Mouse (Mus musculus) layer of hippocampus, adult 9-11 months (tissue): Measurements from ENCODE around the gene Chmp5.
"Not testable (repeated sequence)": the region's sequence is repeated elsewhere in the genome, so short reads cannot be mapped to it uniquely, and the experiment has no call there.

Experiments used
- DNase-seq: peaks from one replicate; pipeline ENCODE4 v3.0.0; 2022

The Chmp5 gene

GRCm38 (mm10) chr4:40948160-40948708 lies at the start of gene Chmp5, which contains the start of gene Bag1:
Gene Chmp5, plus strand, starts transcription at chr4:40948407.
Gene Bag1, minus strand, starts transcription at chr4:40948294.
- DNase-seq = peak; percentile 99

DNA sequence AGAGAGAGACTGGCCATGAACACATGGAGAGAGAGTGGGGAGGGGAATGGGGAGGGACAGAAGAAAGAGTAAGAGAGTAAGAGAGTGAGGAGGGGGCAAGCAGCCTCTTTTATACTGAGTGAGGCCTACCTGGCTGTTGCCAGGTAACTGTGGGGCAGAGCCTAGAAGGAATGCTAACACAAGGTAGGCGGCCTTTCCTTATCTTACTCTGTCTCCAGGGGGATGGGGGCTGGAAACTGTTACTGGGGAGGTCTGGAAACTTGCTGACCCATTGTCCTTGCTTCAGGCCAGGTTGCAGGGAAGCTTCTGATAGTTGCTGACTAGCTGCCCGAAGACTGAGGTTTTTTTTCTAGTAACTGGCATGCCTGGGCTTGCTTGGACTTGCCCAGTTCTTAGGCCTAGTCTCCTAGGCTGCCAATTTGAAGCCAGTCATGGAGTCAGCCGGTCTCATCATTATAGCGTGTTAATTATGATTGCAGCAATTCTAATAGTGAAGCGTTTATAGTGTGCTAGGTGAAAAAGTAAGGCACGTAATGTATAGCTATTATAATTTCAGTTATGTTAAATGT lies 49.6 kb upstream of the Chmp5 start:
- DNase-seq = no peak

DNA sequence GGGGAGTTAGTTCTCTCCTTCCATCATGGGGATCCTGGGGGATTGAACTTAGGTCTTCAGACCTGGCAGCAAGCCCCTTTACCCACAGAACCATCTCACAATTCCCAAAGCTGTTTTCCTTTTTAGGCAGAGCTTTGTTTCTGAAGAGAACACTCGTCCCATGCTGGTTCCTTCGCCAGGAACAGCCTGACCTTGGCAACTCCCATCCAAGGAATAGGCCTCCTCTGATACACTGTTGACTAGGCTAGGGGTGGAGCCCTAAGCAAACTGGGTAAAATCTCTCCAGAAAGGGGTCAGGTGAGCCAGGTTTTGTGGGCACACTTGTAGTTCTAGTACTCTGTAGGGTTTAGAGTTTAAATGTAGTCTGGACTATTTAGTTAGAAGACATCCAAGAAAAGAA lies 48.9 kb upstream of the Chmp5 start:
- DNase-seq = no peak

DNA sequence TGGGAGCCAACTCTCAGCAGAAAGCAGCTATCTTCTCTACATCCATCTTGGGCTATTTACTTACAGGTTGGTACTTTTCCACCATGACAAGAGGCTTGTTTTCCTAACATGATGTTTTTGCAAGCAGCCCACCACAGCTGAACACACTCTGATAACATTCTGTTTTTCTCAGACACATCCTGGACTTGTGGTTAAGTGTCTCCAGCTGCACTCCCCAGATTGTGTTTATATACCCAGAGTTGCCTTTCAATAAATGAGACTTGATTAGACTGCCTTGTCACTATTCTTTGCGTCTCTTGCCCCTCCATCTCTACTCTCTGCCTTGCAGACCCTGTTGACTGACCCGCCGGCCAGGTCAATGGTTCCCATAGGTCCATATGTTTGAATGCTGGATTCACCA lies 48.1 kb upstream of the Chmp5 start:
- DNase-seq = no peak

- no peak for DNase-seq
Measured at GRCm38 (mm10) chr4:40900612-40901011, 47.6 kb upstream of the Chmp5 start.

DNA sequence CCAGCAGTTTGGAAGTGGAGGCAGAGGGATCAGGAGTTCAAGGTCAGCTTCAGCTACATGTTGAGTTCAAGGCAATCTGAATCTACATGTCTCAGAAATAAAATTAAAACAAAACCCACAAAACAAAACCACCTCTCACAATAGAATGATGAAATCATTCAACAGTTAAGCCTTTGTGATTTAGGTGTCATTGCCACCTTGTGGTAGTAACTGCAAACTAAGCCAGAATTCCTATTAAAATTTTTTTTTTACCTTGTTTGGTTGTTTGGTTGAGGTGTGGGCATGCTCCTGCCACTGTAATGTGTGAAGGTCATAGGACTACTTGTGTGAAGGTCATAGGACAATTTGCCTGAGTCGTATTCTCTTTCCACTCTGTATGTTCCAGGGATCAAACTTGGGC lies 41.9 kb upstream of the Chmp5 start:
- DNase-seq = no peak

DNA sequence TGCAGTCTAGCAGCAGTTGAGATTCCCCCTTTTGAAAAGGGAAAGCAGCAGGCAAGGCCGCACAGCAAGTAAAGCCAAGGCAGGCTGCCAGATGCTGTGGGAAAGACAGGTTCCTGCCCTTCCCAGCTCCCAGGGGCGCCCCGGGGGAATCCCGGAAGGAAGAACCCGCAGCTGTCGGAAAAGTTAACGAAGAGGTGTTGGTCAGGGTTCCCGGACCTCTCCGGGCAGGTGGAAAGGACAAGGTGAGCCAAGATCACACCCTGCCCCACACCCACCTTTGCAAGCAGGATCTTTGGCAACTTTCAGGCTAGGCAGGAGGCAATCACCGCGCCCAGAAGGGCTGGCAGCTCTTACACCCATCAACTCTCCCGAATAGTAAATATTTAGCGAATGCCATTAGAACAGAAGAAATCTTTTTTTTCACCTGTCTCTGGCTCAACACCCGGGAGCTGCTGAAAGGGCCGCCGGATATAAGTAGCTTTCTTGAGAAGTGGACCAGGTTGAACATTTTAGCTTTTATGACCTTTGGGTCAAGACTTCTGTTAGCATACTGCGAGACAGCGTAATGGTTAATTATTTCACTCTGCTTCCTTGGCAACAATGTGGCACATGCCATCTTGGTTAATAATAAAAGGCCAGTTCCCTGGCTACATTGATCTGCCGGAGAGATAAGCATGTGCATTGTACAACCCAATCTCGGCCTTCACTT lies 39.8 kb upstream of the Chmp5 start:
- no peak for DNase-seq

GRCm38 (mm10) chr4:40914287-40914867 lies 33.8 kb upstream of the Chmp5 start:
- no peak for DNase-seq

DNA sequence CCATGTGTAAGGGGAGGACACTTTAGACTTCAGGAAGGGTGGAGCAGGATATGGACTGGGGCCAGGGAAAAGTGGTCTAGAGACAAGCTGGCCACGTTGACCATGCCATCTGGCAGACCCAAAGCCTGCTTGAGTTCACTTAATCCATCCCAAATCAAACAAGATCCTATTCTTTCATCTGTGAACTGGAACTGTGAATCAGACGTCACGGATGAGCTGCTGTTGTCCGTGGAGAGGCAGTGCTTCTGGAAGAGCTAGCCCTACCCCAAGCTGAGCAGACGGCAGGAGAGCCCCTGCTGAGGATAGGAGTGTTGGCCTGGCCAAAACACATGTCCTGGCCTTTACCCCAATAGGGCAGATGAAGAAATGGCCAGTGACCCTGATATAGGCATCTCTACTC lies 32.3 kb upstream of the Chmp5 start:
- no peak for DNase-seq

GRCm38 (mm10) chr4:40916592-40917155 lies 31.5 kb upstream of the Chmp5 start:
- no peak for DNase-seq

- no peak for DNase-seq
Measured at GRCm38 (mm10) chr4:40919785-40920184, 28.4 kb upstream of the Chmp5 start, which contains the start of gene Spink4. Gene Spink4, plus strand, starts transcription at chr4:40920052.

DNA sequence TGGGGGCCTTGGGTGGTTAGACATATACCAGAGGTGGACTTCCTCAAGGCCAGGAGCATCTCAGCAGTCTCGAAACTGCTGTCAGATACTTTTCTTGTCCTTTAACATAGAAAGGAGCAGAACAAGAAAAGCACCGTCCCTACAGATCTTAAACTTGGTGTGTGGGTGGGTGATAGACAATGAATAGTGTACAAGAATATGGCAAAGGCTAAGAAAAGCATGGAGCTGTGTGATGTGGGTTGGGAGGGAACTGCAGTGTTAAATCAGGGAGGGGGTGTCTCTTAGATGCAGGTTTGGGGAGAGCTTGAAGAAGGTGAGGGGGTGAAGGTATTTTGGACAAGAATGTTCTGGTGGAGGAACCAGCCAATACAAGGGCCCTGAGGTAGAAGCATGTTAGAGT lies 27.6 kb upstream of the Chmp5 start:
- DNase-seq = no peak

GRCm38 (mm10) chr4:40921288-40921687 lies 26.9 kb upstream of the Chmp5 start:
- DNase-seq = no peak

DNA sequence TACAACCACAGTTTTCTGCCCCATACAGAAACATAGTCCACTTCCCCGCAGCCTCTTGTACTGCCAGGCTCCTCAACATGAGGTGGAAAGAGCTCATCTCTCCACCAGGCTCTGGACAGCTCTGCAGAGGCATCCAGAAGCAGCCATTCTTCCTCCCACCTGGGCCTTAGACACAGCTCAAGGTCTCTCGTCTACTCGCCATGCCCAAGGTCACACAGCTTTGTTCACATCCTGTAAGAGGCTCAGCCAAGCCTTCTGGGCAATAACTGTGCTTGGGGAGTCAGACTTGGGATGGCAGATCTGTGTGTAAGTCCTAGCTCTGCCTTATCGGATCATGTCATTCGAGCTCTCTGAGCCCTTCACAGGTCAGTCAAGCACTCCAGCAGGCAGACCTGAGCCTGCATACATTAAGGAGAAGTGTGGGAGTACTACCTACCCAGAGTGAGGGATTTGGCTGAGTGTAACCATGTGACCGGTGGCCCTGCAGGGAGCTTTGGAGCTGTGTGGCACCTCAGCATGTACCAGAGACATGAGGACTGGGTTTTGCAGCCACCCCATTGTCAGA lies 25.0 kb upstream of the Chmp5 start:
- no peak for DNase-seq

DNA sequence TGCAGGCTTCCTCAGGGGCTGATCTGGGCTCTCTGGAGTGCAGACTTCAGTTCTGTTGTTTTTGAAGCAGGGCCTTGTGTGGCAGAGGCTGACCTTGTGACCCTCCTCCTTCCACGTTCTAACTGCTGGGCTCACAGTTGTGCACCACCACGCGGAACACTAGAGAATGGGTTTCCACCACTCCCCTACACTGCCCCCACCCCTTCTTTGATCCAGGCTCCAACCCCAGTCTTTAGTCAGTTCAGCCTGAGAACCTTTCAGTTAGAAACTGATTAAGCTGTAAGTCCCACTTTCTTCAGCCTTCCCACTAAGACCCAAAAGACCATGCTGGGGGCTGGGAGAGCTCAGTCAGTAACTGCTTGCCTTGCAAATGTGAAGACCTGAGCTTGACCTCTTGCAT lies 22.6 kb upstream of the Chmp5 start:
- no peak for DNase-seq

- no peak for DNase-seq
Measured at GRCm38 (mm10) chr4:40929046-40929445, 19.2 kb upstream of the Chmp5 start.

- DNase-seq = no peak
Measured at GRCm38 (mm10) chr4:40933694-40934093, 14.5 kb upstream of the Chmp5 start.

DNA sequence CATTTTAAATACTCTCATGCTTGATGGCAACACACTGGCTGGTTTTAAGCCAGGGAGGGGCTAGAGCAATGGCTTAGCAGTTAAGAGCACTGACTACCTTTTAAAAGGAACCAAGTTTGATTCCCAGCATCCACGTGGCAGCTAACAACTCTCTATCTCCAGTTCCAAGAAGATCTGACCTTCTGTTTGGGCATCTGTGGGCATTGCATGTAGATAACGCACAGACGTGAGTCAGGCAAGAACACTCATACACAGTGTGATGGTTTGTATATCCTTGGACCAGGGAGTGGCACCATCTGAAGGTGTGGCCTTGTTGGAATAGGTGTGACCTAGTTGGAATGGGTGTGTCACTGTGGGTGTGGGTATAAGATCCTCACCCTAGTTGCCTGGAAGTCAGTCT lies 13.8 kb upstream of the Chmp5 start:
- DNase-seq = not testable (repeated sequence)

- peak; percentile 87 for DNase-seq
Measured at GRCm38 (mm10) chr4:40936175-40936839, 11.9 kb upstream of the Chmp5 start.

- DNase-seq = no peak
Measured at GRCm38 (mm10) chr4:40938793-40939192, 9.4 kb upstream of the Chmp5 start.

GRCm38 (mm10) chr4:40943651-40944050 lies 4.6 kb upstream of the Chmp5 start:
- no peak for DNase-seq

- no peak for DNase-seq
Measured at GRCm38 (mm10) chr4:40946516-40947121, 1.6 kb upstream of the Chmp5 start.
